Mouse (Mus musculus): ENCODE measurements around the gene Ace3. TPM values are rescaled to one million over a fixed set of nuclear protein-coding genes. Genes with fewer than 3 reads are reported as not detected.

Gene Ace3
- total and polyA plus RNA-seq, 2 experiments = not detected

DNA sequence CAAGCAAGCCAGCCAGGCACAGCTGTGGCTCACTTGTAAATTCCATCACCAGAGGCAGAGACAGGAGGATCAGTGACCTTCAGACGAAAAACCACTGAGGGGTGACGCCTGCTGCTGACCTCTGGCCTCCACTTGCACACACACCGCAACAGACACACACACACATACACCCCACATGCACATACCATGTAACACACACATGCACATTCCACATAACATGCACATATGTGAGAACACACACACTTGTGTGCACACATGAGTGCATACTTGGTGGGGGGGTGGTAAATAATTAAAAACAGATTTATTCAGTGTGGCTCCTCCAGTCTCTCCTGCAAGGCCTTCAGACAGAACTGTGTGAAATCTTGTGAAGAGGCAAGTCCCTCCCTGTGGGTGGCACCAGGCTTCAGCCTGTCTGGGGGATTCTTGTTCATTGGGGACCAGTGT is 42.9 kb upstream of the Ace3 start:
- DNase-seq (ENCODE audit: extremely low read depth, low read depth, low spot score) = no peak
- H3K27me3 ChIP-seq (ENCODE audit: control insufficient read depth, insufficient read depth, low read length) = no peaks in the 10 kb centered on the region
- H3K79me2 ChIP-seq (ENCODE audit: control insufficient read depth, insufficient read depth, low read length) = no peaks in the 10 kb centered on the region
- H3K4me1 ChIP-seq (ENCODE audit: control insufficient read depth, insufficient read depth, low read length) = no peaks in the 10 kb centered on the region
- H3K4me3 ChIP-seq (ENCODE audit: insufficient read depth, low read depth, low read length) = no peak overlapping the region
- 75% methylated on average over 3 of the region's 3 CpGs for WGBS
- TF ChIP-seq CTCF (IDR thresholded peaks at IDR 0.05; ENCODE audit: low read depth, low read length) = no peak
- TF ChIP-seq POLR2A (IDR thresholded peaks at IDR 0.05; ENCODE audit: extremely low read depth, insufficient read depth, low read length) = no peak
- H3K9ac ChIP-seq (ENCODE audit: low read depth, low read length) = no peak overlapping the region
- no peaks in the 10 kb centered on the region for H3K36me3 ChIP-seq (ENCODE audit: control insufficient read depth, insufficient read depth, low read length)
- no peak overlapping the region for H3K27ac ChIP-seq (replicated peaks; ENCODE audit: insufficient read depth, low read depth, low read length)

DNA sequence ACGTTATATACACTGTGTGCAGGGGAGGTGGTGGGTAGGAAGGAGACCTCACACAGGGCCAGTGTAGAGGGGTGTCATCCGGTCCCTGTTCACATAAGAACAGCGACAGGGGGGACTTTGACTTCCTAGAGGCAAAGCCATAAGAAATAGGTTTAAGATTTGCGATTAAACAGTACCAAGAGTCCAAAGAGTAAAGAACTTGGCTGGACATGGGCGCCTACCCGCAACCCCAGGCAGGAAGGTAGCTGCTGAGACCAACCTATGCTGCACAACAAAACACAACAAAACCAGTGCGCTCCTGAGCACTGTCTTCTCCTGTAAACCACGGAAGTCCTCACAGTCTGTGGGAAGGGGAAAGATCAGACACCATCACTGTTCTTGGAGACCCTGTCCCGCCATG is 42.4 kb upstream of the Ace3 start:
- WGBS = 91% methylated on average over 9 of the region's 9 CpGs
- H3K27ac ChIP-seq (replicated peaks; ENCODE audit: insufficient read depth, low read depth, low read length) = no peak overlapping the region
- no peak overlapping the region for H3K4me3 ChIP-seq (ENCODE audit: insufficient read depth, low read depth, low read length)
- H3K9ac ChIP-seq (ENCODE audit: low read depth, low read length) = no peak overlapping the region
- no peaks in the 10 kb centered on the region for H3K27me3 ChIP-seq (ENCODE audit: control insufficient read depth, insufficient read depth, low read length)
- no peaks in the 10 kb centered on the region for H3K36me3 ChIP-seq (ENCODE audit: control insufficient read depth, insufficient read depth, low read length)
- no peaks in the 10 kb centered on the region for H3K4me1 ChIP-seq (ENCODE audit: control insufficient read depth, insufficient read depth, low read length)
- no peak for DNase-seq (ENCODE audit: extremely low read depth, low read depth, low spot score)
- TF ChIP-seq CTCF (IDR thresholded peaks at IDR 0.05; ENCODE audit: low read depth, low read length) = no peak
- TF ChIP-seq POLR2A (IDR thresholded peaks at IDR 0.05; ENCODE audit: extremely low read depth, insufficient read depth, low read length) = no peak
- no peaks in the 10 kb centered on the region for H3K79me2 ChIP-seq (ENCODE audit: control insufficient read depth, insufficient read depth, low read length)

DNA sequence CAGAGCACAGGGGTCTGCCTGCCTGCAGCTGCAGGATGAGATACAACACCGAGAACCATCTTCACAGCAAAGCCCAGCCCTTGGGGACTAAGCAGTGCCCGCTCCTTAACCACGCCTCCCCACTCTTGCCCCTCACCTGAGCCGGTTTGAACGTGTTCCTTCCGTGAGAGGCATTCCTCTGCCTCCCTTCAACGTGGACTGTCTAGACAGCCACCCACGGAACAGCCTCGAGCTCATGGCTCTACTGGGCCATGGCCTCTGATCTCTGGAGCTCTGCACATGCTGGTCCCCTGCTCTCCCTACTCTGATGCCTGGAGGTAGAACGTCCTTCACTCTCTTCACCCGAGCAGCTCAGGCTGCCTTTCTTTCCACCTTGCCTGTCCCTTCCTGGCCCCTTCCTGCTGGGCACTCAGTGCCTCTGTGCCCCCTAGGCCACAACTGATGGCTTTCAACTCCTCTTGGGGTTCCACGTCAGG is 41.5 kb upstream of the Ace3 start, which contains the start of gene Cyb561:
TSS of gene Cyb561 (minus strand) at position 426 of the 476 bp plus-strand sequence.
- Histone ChIP-seq H3K27ac (replicated peaks; ENCODE audit: insufficient read depth, low read depth, low read length) (no peak within 1 kb of the TSS), H3K4me1 (ENCODE audit: control insufficient read depth, insufficient read depth, low read length) (no peaks in the 10 kb centered on the region), H3K4me3 (ENCODE audit: insufficient read depth, low read depth, low read length) (no peak within 1 kb of the TSS), H3K36me3 (ENCODE audit: control insufficient read depth, insufficient read depth, low read length) (no peaks in the 10 kb centered on the region), H3K9ac (ENCODE audit: low read depth, low read length) (no peak within 1 kb of the TSS), H3K27me3 (ENCODE audit: control insufficient read depth, insufficient read depth, low read length) (no peaks in the 10 kb centered on the region), H3K79me2 (ENCODE audit: control insufficient read depth, insufficient read depth, low read length) (no peaks in the 10 kb centered on the region)
- DNase-seq (ENCODE audit: extremely low read depth, low read depth, low spot score) = no peak
- TF ChIP-seq POLR2A (IDR thresholded peaks at IDR 0.05; ENCODE audit: extremely low read depth, insufficient read depth, low read length) (no peak), CTCF (IDR thresholded peaks at IDR 0.05; ENCODE audit: low read depth, low read length) (no peak)
- 86% methylated on average over 12 of the region's 12 CpGs for WGBS

DNA sequence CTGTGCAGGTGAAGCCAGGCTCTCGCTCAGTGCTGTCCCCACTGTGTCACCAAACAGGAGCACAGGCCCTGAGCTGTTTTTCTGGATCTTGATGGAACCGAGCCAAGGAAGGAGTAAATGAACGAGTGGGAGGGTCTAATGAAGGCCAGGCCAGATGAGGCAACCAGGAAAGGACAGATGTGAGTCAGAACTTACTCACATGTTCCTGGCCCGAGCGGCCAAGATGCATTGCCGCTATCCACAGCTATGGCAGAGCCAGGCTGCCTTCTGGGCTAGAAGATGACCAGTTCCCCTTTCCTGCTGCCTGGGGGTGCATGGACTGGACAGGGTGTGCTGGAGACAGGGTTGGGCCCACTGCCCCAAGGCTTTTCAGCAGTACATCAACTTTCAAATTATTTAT is 41.1 kb upstream of the Ace3 start:
- DNase-seq (ENCODE audit: extremely low read depth, low read depth, low spot score) = no peak
- no peak overlapping the region for H3K9ac ChIP-seq (ENCODE audit: low read depth, low read length)
- no peak overlapping the region for H3K4me3 ChIP-seq (ENCODE audit: insufficient read depth, low read depth, low read length)
- H3K79me2 ChIP-seq (ENCODE audit: control insufficient read depth, insufficient read depth, low read length) = no peaks in the 10 kb centered on the region
- H3K27ac ChIP-seq (replicated peaks; ENCODE audit: insufficient read depth, low read depth, low read length) = no peak overlapping the region
- no peaks in the 10 kb centered on the region for H3K4me1 ChIP-seq (ENCODE audit: control insufficient read depth, insufficient read depth, low read length)
- H3K27me3 ChIP-seq (ENCODE audit: control insufficient read depth, insufficient read depth, low read length) = no peaks in the 10 kb centered on the region
- no peak for TF ChIP-seq POLR2A (IDR thresholded peaks at IDR 0.05; ENCODE audit: extremely low read depth, insufficient read depth, low read length)
- WGBS = 74% methylated on average over 6 of the region's 6 CpGs
- no peaks in the 10 kb centered on the region for H3K36me3 ChIP-seq (ENCODE audit: control insufficient read depth, insufficient read depth, low read length)

DNA sequence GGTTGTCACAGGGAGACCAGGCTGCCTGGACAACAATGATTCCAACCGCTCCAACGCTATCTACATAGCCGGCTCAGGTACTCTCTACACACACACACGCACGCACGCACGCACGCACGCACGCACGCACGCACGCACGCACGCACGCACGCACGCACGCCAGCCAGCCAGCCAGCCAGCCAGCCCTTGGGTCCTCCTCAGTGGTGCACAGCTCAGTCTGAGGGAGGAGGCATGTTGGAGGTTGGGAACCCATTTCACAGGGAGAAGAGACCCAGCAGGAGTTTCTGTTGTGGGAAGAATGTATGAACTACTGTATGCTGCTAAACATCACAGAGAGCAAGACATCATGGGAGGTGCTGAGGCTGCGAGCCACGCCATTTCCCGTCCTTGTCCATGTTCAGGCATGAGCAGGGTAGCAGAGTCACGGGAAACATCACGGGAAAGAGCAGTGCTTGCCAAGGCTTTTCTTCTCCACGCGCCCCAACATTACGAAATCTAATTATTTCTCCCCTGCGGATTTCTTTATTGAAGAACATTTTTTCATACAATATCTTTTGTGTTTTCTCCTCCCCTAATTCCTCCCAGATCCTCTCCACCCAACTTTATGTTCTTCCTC is 38.6 kb upstream of the Ace3 start:
- H3K27me3 ChIP-seq (ENCODE audit: control insufficient read depth, insufficient read depth, low read length) = no peaks in the 10 kb centered on the region
- no peak overlapping the region for H3K4me3 ChIP-seq (ENCODE audit: insufficient read depth, low read depth, low read length)
- H3K36me3 ChIP-seq (ENCODE audit: control insufficient read depth, insufficient read depth, low read length) = no peaks in the 10 kb centered on the region
- DNase-seq (ENCODE audit: extremely low read depth, low read depth, low spot score) = no peak
- 87% methylated on average over 28 of the region's 28 CpGs for WGBS
- H3K79me2 ChIP-seq (ENCODE audit: control insufficient read depth, insufficient read depth, low read length) = no peaks in the 10 kb centered on the region
- H3K4me1 ChIP-seq (ENCODE audit: control insufficient read depth, insufficient read depth, low read length) = no peaks in the 10 kb centered on the region
- TF ChIP-seq CTCF (IDR thresholded peaks at IDR 0.05; ENCODE audit: low read depth, low read length) (no peak), POLR2A (IDR thresholded peaks at IDR 0.05; ENCODE audit: extremely low read depth, insufficient read depth, low read length) (no peak)
- H3K9ac ChIP-seq (ENCODE audit: low read depth, low read length) = no peak overlapping the region
- no peak overlapping the region for H3K27ac ChIP-seq (replicated peaks; ENCODE audit: insufficient read depth, low read depth, low read length)

DNA sequence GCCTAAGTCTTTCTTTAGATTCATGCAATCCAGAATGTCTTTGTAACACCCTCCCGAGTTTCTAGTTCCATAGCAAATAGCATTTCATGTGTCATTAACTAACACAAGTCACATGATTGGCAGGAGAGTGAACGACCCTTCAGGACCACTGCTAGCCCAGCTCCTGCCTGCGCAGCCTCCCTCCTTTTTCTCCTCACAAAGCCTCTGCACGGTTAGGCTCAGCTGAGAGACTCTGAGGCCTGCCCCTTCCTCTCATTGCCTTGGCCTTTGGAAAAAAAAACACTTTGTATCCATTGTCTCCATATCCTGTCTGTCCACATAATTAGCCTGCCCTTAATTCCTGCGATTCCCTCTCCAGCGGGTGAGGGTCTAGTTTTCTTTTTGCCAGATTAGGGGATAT is 37.0 kb upstream of the Ace3 start:
- WGBS = 64% methylated on average over 6 of the region's 6 CpGs
- H3K36me3 ChIP-seq (ENCODE audit: control insufficient read depth, insufficient read depth, low read length) = no peaks in the 10 kb centered on the region
- no peak for DNase-seq (ENCODE audit: extremely low read depth, low read depth, low spot score)
- H3K4me3 ChIP-seq (ENCODE audit: insufficient read depth, low read depth, low read length) = no peak overlapping the region
- no peak overlapping the region for H3K9ac ChIP-seq (ENCODE audit: low read depth, low read length)
- no peaks in the 10 kb centered on the region for H3K79me2 ChIP-seq (ENCODE audit: control insufficient read depth, insufficient read depth, low read length)
- TF ChIP-seq POLR2A (IDR thresholded peaks at IDR 0.05; ENCODE audit: extremely low read depth, insufficient read depth, low read length) (no peak), CTCF (IDR thresholded peaks at IDR 0.05; ENCODE audit: low read depth, low read length) (no peak)
- no peaks in the 10 kb centered on the region for H3K4me1 ChIP-seq (ENCODE audit: control insufficient read depth, insufficient read depth, low read length)
- no peaks in the 10 kb centered on the region for H3K27me3 ChIP-seq (ENCODE audit: control insufficient read depth, insufficient read depth, low read length)
- no peak overlapping the region for H3K27ac ChIP-seq (replicated peaks; ENCODE audit: insufficient read depth, low read depth, low read length)

All from liver, adult 2 months (tissue).